Mouse (Mus musculus): ENCODE data around the gene Harbi1. TPM values are rescaled to one million over a fixed set of nuclear protein-coding genes. Genes with fewer than 3 reads are reported as not detected.

Gene Harbi1
- polyA plus RNA-seq, 1 experiment from 2014 or later, result 7.3 TPM

- Histone ChIP-seq H3K9me3 (ENCODE audit: control insufficient read depth) (no peaks in the 10 kb centered on the region), H3K4me2 (replicated peaks; ENCODE audit: low read depth) (no peak overlapping the region), H3K4me1 (replicated peaks; ENCODE audit: control insufficient read depth, insufficient read depth, low read length) (0 out of 2 replicates have a peak, but pooled peaks cover 4% of the 10 kb centered on the region), H3K9ac (ENCODE audit: low read depth, low read length) (no peak overlapping the region), H3K27ac (ENCODE audit: low read depth, low read length) (no peak overlapping the region), H3K4me3 (ENCODE audit: low read depth, low read length) (no peak overlapping the region), H3K36me3 (ENCODE audit: control insufficient read depth, insufficient read depth) (no peaks in the 10 kb centered on the region), H3K27me3 (replicated peaks; ENCODE audit: control insufficient read depth, insufficient read depth, low read length) (no peaks in the 10 kb centered on the region)
- TF ChIP-seq CTCF (IDR thresholded peaks at IDR 0.05; ENCODE audit: low read depth), result no peak
- ATAC-seq, result no peak
Measured at GRCm38 (mm10) chr2:91706456-91706855, 4.2 kb upstream of the Harbi1 start.

GRCm38 (mm10) chr2:91708361-91708760 is 2.3 kb upstream of the Harbi1 start:
- no peak for TF ChIP-seq CTCF (IDR thresholded peaks at IDR 0.05; ENCODE audit: low read depth)
- no peak for ATAC-seq
- H3K36me3 ChIP-seq (ENCODE audit: control insufficient read depth, insufficient read depth), result no peaks in the 10 kb centered on the region
- WGBS, result 89% methylated on average over 6 of the region's 6 CpGs
- no peak overlapping the region for H3K4me2 ChIP-seq (replicated peaks; ENCODE audit: low read depth)
- no peak overlapping the region for H3K9ac ChIP-seq (ENCODE audit: low read depth, low read length)
- no peak overlapping the region for H3K4me3 ChIP-seq (ENCODE audit: low read depth, low read length)
- no peaks in the 10 kb centered on the region for H3K9me3 ChIP-seq (ENCODE audit: control insufficient read depth)
- no peak overlapping the region for H3K27ac ChIP-seq (ENCODE audit: low read depth, low read length)
- 0 out of 2 replicates have a peak, but pooled peaks cover 4% of the 10 kb centered on the region for H3K4me1 ChIP-seq (replicated peaks; ENCODE audit: control insufficient read depth, insufficient read depth, low read length)
- H3K27me3 ChIP-seq (replicated peaks; ENCODE audit: control insufficient read depth, insufficient read depth, low read length), result no peaks in the 10 kb centered on the region

GRCm38 (mm10) chr2:91711256-91711925 is 739 bp downstream of the Harbi1 start:
- 0 out of 2 replicates have a peak, but pooled peaks cover 4% of the 10 kb centered on the region for H3K4me1 ChIP-seq (replicated peaks; ENCODE audit: control insufficient read depth, insufficient read depth, low read length)
- ATAC-seq, result no peak
- peak overlapping the region; percentile 86 for H3K27ac ChIP-seq (ENCODE audit: low read depth, low read length)
- TF ChIP-seq CTCF (IDR thresholded peaks at IDR 0.05; ENCODE audit: low read depth), result no peak
- H3K9ac ChIP-seq (ENCODE audit: low read depth, low read length), result peak overlapping the region; percentile 84
- H3K4me2 ChIP-seq (replicated peaks; ENCODE audit: low read depth), result peak overlapping the region; percentile 82
- H3K36me3 ChIP-seq (ENCODE audit: control insufficient read depth, insufficient read depth), result peaks cover 4% of the 10 kb centered on the region; the same call in 1 of the 2 replicates
- H3K27me3 ChIP-seq (replicated peaks; ENCODE audit: control insufficient read depth, insufficient read depth, low read length), result no peaks in the 10 kb centered on the region
- no peaks in the 10 kb centered on the region for H3K9me3 ChIP-seq (ENCODE audit: control insufficient read depth)
- peak overlapping the region; percentile 80 for H3K4me3 ChIP-seq (ENCODE audit: low read depth, low read length)
- WGBS, result under 1% methylated on average over 8 of the region's 8 CpGs

GRCm38 (mm10) chr2:91714921-91715320 is 4.3 kb downstream of the Harbi1 start:
- Histone ChIP-seq H3K27me3 (replicated peaks; ENCODE audit: control insufficient read depth, insufficient read depth, low read length) (no peaks in the 10 kb centered on the region), H3K36me3 (ENCODE audit: control insufficient read depth, insufficient read depth) (peaks cover 4% of the 10 kb centered on the region; the same call in 1 of the 2 replicates), H3K4me3 (ENCODE audit: low read depth, low read length) (no peak overlapping the region), H3K4me1 (replicated peaks; ENCODE audit: control insufficient read depth, insufficient read depth, low read length) (no peaks in the 10 kb centered on the region), H3K27ac (ENCODE audit: low read depth, low read length) (no peak overlapping the region), H3K4me2 (replicated peaks; ENCODE audit: low read depth) (no peak overlapping the region), H3K9me3 (ENCODE audit: control insufficient read depth) (no peaks in the 10 kb centered on the region), H3K9ac (ENCODE audit: low read depth, low read length) (no peak overlapping the region)
- TF ChIP-seq CTCF (IDR thresholded peaks at IDR 0.05; ENCODE audit: low read depth), result no peak
- no peak for ATAC-seq
- 85% methylated on average over 1 of the region's 1 CpGs for WGBS

- Histone ChIP-seq H3K9me3 (ENCODE audit: control insufficient read depth) (no peaks in the 10 kb centered on the region), H3K36me3 (ENCODE audit: control insufficient read depth, insufficient read depth) (peaks cover 18% of the 10 kb centered on the region), H3K4me2 (replicated peaks; ENCODE audit: low read depth) (peak overlapping the region; percentile 46), H3K4me1 (replicated peaks; ENCODE audit: control insufficient read depth, insufficient read depth, low read length) (no peaks in the 10 kb centered on the region), H3K4me3 (ENCODE audit: low read depth, low read length) (no peak overlapping the region), H3K27me3 (replicated peaks; ENCODE audit: control insufficient read depth, insufficient read depth, low read length) (no peaks in the 10 kb centered on the region), H3K27ac (ENCODE audit: low read depth, low read length) (peak overlapping the region; percentile 52; the same call in 1 of the 2 replicates), H3K9ac (ENCODE audit: low read depth, low read length) (no peak overlapping the region)
- peak; percentile 92 for ATAC-seq
- 41% methylated on average over 6 of the region's 6 CpGs for WGBS
- TF ChIP-seq CTCF (IDR thresholded peaks at IDR 0.05; ENCODE audit: low read depth), result no peak
Measured at GRCm38 (mm10) chr2:91718276-91718675, 7.6 kb downstream of the Harbi1 start.

- H3K9me3 ChIP-seq (ENCODE audit: control insufficient read depth), result no peaks in the 10 kb centered on the region
- no peaks in the 10 kb centered on the region for H3K4me1 ChIP-seq (replicated peaks; ENCODE audit: control insufficient read depth, insufficient read depth, low read length)
- no peak for TF ChIP-seq CTCF (IDR thresholded peaks at IDR 0.05; ENCODE audit: low read depth)
- H3K9ac ChIP-seq (ENCODE audit: low read depth, low read length), result no peak overlapping the region
- ATAC-seq, result no peak
- peaks cover 13% of the 10 kb centered on the region for H3K36me3 ChIP-seq (ENCODE audit: control insufficient read depth, insufficient read depth)
- 44% methylated on average over 4 of the region's 4 CpGs for WGBS
- no peaks in the 10 kb centered on the region for H3K27me3 ChIP-seq (replicated peaks; ENCODE audit: control insufficient read depth, insufficient read depth, low read length)
- H3K27ac ChIP-seq (ENCODE audit: low read depth, low read length), result no peak overlapping the region
- no peak overlapping the region for H3K4me2 ChIP-seq (replicated peaks; ENCODE audit: low read depth)
- no peak overlapping the region for H3K4me3 ChIP-seq (ENCODE audit: low read depth, low read length)
Measured at GRCm38 (mm10) chr2:91723382-91723781, 12.7 kb downstream of the Harbi1 start.
